Mouse (Mus musculus): ENCODE data around the gene Syce2.
"Not testable (repeated sequence)": the region's sequence is repeated elsewhere in the genome, so short reads cannot be mapped to it uniquely, and the experiment has no call there.

Gene Syce2

DNA sequence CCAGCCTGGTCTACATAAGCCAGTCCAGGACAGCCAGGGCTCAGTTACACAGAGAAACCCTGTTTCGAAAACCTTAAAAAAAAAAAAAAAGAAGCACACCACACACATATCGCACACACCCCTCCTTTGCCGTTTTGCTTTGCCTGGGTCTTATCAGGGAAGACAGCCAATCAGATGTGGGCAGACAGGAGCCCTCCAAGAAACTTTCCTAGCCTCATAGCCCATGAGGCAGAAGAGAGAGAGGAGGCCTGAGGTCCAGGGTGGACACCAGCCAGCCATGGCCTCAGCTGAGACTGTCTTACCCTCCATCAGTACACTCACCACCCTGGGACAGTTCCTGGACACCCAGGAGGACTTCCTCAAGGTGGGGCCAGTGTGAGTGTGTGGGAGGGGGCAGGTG is 29.8 kb downstream of the Syce2 start, which contains the start of gene Klf1:
Gene Klf1 (plus strand): TSS at position 177 of the 400 bp plus-strand sequence.
- in situ Hi-C loops (cut with MseI, MboI) = no loop called here

- in situ Hi-C loops (cut with MseI, MboI) = no loop called here
Measured at GRCm38 (mm10) chr8:84902367-84902919, 30.5 kb downstream of the Syce2 start.

DNA sequence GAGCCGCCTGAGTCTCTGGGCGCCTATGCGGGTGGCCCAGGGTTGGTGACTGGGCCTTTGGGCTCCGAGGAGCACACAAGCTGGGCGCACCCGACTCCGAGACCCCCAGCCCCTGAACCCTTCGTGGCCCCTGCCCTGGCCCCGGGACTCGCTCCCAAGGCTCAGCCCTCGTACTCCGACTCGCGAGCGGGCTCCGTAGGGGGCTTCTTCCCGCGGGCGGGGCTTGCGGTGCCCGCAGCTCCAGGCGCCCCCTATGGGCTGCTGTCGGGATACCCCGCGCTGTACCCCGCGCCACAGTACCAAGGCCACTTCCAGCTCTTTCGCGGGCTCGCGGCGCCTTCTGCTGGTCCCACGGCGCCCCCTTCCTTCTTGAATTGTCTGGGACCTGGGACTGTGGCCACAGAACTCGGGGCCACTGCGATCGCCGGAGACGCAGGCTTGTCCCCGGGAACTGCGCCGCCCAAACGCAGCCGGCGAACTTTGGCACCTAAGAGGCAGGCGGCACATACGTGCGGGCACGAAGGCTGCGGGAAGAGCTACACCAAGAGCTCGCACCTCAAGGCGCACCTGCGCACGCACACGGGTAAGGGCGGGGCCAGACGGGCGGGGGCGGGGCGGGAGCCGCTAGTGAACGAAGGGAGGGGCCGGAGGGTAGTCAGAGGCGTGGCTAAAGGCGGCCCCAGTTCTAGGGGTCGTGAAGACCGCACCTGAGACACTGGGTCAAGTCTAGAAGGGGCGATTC is 31.2 kb downstream of the Syce2 start:
- in situ Hi-C loops (cut with MseI, MboI) = no loop called here

DNA sequence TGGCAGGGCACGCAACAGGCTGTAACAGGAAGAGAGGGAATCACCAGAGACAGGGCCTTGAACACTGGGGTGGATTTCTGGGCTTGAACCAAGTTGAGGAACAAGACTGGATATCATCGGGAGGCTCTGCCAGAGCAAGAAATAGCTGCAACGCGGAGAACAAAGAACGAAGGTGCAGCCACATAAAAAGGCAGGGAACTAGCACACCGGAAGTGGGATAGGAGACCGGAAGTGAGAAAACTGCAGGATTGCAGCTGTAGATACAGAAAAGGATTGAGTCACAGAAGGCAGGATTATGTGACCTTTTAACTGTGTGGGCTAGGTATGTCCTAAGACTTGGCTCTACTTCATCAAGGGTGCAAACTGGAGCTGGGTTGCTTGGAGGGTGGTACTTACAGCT is 32.4 kb downstream of the Syce2 start:
- in situ Hi-C loops (cut with MseI, MboI) = no loop called here

GRCm38 (mm10) chr8:84907037-84907436 is 35.1 kb downstream of the Syce2 start:
- in situ Hi-C loops (cut with MseI, MboI) = no loop called here

DNA sequence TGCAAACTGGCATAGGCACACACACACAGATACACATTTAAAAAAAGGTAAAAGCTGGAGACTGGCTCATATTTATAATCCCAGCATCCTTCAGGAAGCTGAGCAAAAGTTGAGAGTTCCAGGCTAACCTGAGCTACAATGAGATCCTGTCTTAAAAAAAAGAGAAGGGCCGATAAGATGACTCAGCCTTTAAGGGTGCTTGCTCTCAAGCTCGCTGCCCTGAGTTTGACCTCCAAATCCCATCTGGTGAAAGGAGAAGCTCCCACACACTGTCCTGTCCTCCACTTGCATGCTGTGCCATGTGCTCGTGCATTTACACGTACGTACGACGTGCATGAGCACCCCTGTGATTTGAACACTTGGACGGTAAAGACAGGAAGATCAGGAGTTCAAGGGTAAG is 35.6 kb downstream of the Syce2 start:
- in situ Hi-C loops (cut with MseI, MboI) = no loop called here

GRCm38 (mm10) chr8:84907979-84908378 is 36.1 kb downstream of the Syce2 start:
- in situ Hi-C loops (cut with MseI, MboI) = not testable (repeated sequence)

DNA sequence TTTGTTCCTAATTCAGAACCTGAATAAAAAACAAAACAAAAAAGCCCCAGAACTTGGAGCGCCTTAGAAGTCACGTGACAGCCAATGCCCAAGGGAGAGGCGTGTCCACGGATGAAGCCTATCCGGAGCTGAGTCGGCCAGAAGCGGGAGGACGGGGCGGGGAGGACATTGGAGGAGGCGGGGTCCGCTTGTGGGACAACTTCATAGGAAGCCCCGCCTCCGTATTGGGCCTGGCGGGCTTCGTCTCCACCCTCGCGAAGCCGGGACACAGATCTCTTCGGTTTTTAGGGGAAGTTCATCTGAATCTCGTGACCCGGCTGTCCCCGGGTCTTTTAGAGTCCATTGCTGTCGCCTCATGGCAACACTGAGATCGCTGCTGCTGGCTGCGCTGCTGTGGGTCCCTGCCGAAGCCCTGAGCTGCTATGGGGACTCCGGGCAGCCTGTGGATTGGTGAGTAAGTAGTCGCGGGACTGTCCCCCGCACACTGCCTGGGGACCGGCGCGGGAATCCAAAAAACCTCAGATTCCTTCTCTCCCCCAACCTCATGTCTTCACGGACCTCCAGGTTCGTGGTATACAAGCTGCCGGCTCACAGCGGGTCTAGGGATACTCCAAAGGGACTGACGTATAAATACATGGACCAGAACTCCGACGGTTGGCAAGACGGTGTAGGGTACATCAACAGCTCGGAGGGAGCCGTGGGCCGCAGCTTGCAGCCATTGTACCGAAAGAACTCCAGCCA is 36.7 kb downstream of the Syce2 start, which contains the start of gene Dnase2a:
Gene Dnase2a (plus strand): TSS at position 140 of the 741 bp plus-strand sequence.
- in situ Hi-C loops (cut with MseI, MboI) = no loop called here

GRCm38 (mm10) chr8:84909162-84909767 is 37.4 kb downstream of the Syce2 start:
- in situ Hi-C loops (cut with MseI, MboI) = no loop called here

- in situ Hi-C loops (cut with MseI, MboI) = no loop called here
Measured at GRCm38 (mm10) chr8:84909949-84910348, 38.0 kb downstream of the Syce2 start.

DNA sequence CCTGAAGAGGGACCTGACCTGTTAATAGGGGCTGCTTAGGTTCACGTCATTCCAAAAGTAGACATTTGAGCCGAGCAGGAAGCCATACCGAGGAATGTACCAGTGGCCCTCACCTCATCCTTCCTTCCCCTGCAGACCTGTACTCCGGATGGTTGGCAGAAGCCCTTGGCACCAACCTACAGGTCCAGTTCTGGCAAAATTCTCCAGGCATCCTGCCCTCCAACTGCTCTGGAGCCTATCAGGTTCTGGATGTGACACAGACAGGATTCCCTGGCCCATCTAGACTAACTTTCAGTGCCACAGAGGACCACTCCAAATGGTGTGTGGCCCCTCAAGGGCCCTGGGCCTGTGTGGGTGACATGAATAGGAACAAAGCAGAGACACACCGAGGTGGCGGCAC is 38.6 kb downstream of the Syce2 start:
- in situ Hi-C loops (cut with MseI, MboI) = no loop called here

- in situ Hi-C loops (cut with MseI, MboI) = no loop called here
Measured at GRCm38 (mm10) chr8:84911854-84912253, 39.9 kb downstream of the Syce2 start.

- in situ Hi-C loops (cut with MseI, MboI) = no loop called here
Measured at GRCm38 (mm10) chr8:84912391-84912790, 40.5 kb downstream of the Syce2 start.

- in situ Hi-C loops (cut with MseI, MboI) = no loop called here
Measured at GRCm38 (mm10) chr8:84912895-84913501, 41.1 kb downstream of the Syce2 start.

- in situ Hi-C loops (cut with MseI, MboI) = no loop called here
Measured at GRCm38 (mm10) chr8:84913502-84913900, 41.6 kb downstream of the Syce2 start.

- in situ Hi-C loops (cut with MseI, MboI) = no loop called here
Measured at GRCm38 (mm10) chr8:84913960-84914359, 42.0 kb downstream of the Syce2 start.

- in situ Hi-C loops (cut with MseI, MboI) = no loop called here
Measured at GRCm38 (mm10) chr8:84915269-84915668, 43.4 kb downstream of the Syce2 start.

DNA sequence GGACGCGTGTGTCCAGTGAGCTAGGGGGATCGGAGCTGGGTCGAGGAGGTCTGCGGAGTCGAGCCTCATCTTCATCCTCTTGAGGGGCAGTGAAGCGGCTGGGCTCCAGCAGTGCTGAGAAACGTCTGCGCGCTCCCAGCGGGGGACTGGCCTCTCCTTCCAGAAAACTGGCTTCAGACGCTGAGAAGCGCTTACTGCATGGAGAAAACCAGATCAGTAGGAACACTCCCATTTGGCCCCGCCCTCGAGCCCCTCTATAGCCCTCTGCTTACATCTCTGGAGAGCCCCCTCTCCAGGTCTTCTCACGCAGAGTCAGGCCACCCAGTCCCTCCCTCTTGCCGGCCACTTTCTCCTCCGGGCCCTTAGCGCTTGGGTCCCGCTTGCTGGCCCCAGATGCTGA is 45.9 kb downstream of the Syce2 start:
- in situ Hi-C loops (cut with MseI, MboI) = no loop called here

DNA sequence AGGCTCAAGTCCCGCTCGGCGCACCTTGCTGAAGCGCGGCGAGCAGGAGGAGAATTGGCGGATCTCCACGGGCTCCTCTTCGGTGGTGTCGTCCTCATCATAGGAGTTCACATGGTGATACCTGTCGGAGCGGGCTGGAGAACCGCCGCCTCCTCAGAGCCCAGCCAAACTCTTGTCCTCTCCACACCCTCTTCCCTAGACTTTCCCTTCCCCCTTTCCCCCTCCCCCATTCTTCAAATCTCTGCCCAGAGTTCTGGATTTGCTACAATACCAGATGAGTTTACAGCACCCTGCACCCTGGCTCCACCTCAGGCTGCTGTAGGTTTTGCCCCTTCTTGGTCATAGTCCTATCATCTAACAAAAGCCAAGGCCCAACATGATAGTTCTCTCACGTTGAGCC is 46.7 kb downstream of the Syce2 start:
- in situ Hi-C loops (cut with MseI, MboI) = no loop called here

DNA sequence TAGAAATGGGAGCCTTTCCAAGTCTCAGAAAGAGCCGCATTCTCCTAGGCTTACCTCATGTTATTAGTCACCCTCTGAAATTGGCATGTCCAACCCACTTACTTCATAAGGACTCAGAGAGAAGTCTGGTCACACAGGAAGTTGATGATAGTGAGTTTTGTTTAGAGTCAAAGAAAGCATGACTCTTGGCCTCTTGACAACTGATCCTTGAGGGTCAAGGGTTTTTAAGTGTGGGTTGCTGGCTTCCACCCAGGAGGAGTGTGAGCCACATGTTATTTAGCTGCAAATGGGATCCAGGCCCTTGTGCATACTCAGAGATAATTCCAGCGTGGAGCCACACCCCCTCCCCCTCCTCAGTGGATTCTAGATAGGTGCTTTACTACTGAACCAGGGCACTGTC is 49.7 kb downstream of the Syce2 start:
- in situ Hi-C loops (cut with MseI, MboI) = loop anchor here in 1 of 2 experiments (5.0 kb wide), 1 partner anchor 36 kb away; no protein-coding TSS in a partner anchor

DNA sequence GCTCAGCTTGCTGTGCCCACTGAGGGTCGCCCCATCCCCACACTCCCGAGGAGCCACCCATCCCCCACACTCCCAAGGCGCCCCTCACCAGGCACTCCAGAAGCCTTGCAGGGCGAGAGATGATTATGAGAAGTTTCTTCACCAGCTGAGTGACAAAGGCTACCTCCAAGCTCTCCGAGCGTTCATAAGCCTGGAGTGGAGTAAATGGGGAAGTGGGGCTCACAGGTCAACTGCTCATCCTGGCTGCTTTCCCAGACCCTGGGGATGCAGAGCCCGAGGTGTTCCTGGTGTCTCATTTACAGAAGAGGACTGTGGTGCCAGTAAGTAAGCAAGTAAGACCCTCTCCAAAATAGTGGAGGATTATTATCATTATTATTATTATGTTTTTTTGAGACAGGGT is 53.6 kb downstream of the Syce2 start:
- in situ Hi-C loops (cut with MseI, MboI) = no loop called here

DNA sequence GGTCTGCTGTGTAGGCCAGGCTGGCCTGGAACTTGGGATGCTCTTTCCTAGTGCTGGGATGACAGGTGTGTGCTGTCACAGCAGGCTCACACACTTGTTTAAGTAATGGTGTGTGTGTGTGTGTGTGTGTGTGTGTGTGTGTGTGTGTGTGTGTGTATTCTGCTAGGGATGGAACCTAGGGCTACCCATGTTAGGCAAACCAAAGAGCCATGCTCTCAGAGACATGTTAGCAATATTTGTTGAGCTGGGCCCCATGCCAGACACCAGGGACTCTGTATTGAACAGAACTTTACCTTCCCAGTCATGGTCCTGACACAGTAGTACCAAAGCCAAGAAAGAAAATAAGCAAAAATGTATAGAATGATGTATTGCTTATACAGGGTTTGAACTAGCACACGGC is 55.6 kb downstream of the Syce2 start:
- in situ Hi-C loops (cut with MseI, MboI) = no loop called here

Measured in mouse trophoblast stem cell (cell line).